Mouse (Mus musculus) MEL (cell line): ENCODE measurements at regions not wholly inside any gene's neighbourhood (a gene's known extent, or its start where the extent isn't known, plus 50 kb on each side); places are given as distances from the start of the nearest gene placed in this dataset.
A peak's percentile ranks its signal among the peaks of the same experiment; 100 is the strongest.

Experiments used
- DNase-seq: peaks from one replicate; pipeline ENCODE4 v3.0.0; 2011; ENCODE audit warnings: low read depth, low spot score
- H3K27ac ChIP-seq: 2 replicates; pipeline ENCODE4 v1.5.1; 2012; ENCODE audit warnings: low read depth, mild to moderate bottlenecking, control low read depth, low read length, moderate library complexity; ENCODE audit not compliant: control insufficient read depth
- H3K27me3 ChIP-seq, 2 experiments: fragments of 150-350 bp in 1 of 2; sonication (generic) in 1 of 2; 2 replicates each; pipeline ENCODE4 v1.6.1; 2012; ENCODE audit warnings: low read length in 2 of 2, mild to moderate bottlenecking in 2 of 2, improper control_type of control experiment in 1 of 2, moderate library complexity in 1 of 2; ENCODE audit not compliant: insufficient read depth in 2 of 2, control insufficient read depth in 1 of 2
- H3K36me3 ChIP-seq, 2 experiments: 2 replicates each; pipeline ENCODE4 v1.6.1; 2012 to 2014; ENCODE audit warnings: low read length in 2 of 2, improper control_type of control experiment in 1 of 2, inconsistent platforms in 1 of 2, mild to moderate bottlenecking in 1 of 2; ENCODE audit not compliant: insufficient read depth in 2 of 2, control insufficient read depth in 1 of 2
- H3K4me1 ChIP-seq, 2 experiments: fragments of 150-350 bp in 1 of 2; sonication (generic) in 1 of 2; 2 replicates each; pipeline ENCODE4 v1.6.1; 2012; ENCODE audit warnings: low read length in 2 of 2, improper control_type of control experiment in 1 of 2, mild to moderate bottlenecking in 1 of 2; ENCODE audit not compliant: insufficient read depth in 2 of 2, control insufficient read depth in 1 of 2
- H3K4me3 ChIP-seq, 2 experiments: fragments of 150-350 bp in 1 of 2; sonication (generic) in 1 of 2; 2 replicates each; pipeline ENCODE4 v1.5.1; 2012; ENCODE audit warnings: low read depth in 2 of 2, low read length in 2 of 2, mild to moderate bottlenecking in 2 of 2, moderate library complexity in 2 of 2, control low read depth in 1 of 2, improper control_type of control experiment in 1 of 2; ENCODE audit not compliant: control insufficient read depth in 1 of 2, insufficient read depth in 1 of 2
- H3K79me2 ChIP-seq: 2 replicates; pipeline ENCODE4 v1.6.1; 2012; ENCODE audit warnings: mild to moderate bottlenecking, low read length, moderate library complexity; ENCODE audit not compliant: control insufficient read depth, poor library complexity, insufficient read depth
- H3K9ac ChIP-seq: 2 replicates; pipeline ENCODE4 v1.6.1; 2012; ENCODE audit warnings: low read depth, mild to moderate bottlenecking, control low read depth, low read length, moderate library complexity; ENCODE audit not compliant: control insufficient read depth, poor library complexity, severe bottlenecking
- H3K9me3 ChIP-seq: fragments of 150-350 bp; sonication (generic); replicated peaks from 2 replicates; pipeline ENCODE4 v1.6.1; 2012; ENCODE audit warnings: mild to moderate bottlenecking, low read length, improper control_type of control experiment, moderate library complexity; ENCODE audit not compliant: insufficient read depth
- BHLHE40 ChIP-seq: IDR thresholded peaks from 2 replicates; pipeline ENCODE4 v1.6.1; 2012; ENCODE audit warnings: low read depth, mild to moderate bottlenecking, inconsistent platforms, low read length, improper control_type of control experiment, borderline replicate concordance
- CHD1 ChIP-seq: IDR thresholded peaks from 2 replicates; pipeline ENCODE4 v1.6.1; 2012; ENCODE audit warnings: low read depth, mild to moderate bottlenecking, inconsistent platforms, low read length, improper control_type of control experiment
- CHD2 ChIP-seq: IDR thresholded peaks from 2 replicates; pipeline ENCODE4 v1.6.1; 2011; ENCODE audit warnings: low read length, improper control_type of control experiment
- CTCF ChIP-seq, 3 experiments: IDR thresholded peaks in 2 of 3; conservative IDR thresholded peaks in 1 of 3; 2 replicates each; pipeline ENCODE4 v1.5.1; 2011 to 2012; ENCODE audit warnings: low read length in 3 of 3, low read depth in 2 of 3, mild to moderate bottlenecking in 2 of 3, improper control_type of control experiment in 1 of 3, inconsistent platforms in 1 of 3, mixed read lengths in 1 of 3, moderate library complexity in 1 of 3; ENCODE audit not compliant: control insufficient read depth in 1 of 3, insufficient read depth in 1 of 3, poor library complexity in 1 of 3, severe bottlenecking in 1 of 3
- E2F4 ChIP-seq: IDR thresholded peaks from 2 replicates; pipeline ENCODE4 v1.6.1; 2011; ENCODE audit warnings: low read depth, low read length, improper control_type of control experiment, borderline replicate concordance
- ELF1 ChIP-seq: IDR thresholded peaks from 2 replicates; pipeline ENCODE4 v1.6.1; 2014; ENCODE audit warnings: low read depth, mild to moderate bottlenecking, inconsistent platforms, low read length, improper control_type of control experiment, moderate library complexity
- EP300 ChIP-seq, 2 experiments: IDR thresholded peaks; 2 replicates each; pipeline ENCODE4 v1.6.1; 2011; ENCODE audit warnings: improper control_type of control experiment in 2 of 2, low read length in 2 of 2, low read depth in 1 of 2, mild to moderate bottlenecking in 1 of 2
- ETS1 ChIP-seq: IDR thresholded peaks from 2 replicates; pipeline ENCODE4 v1.6.1; 2012; ENCODE audit warnings: low read depth, mild to moderate bottlenecking, inconsistent platforms, low read length, improper control_type of control experiment, moderate library complexity
- GABPA ChIP-seq: IDR thresholded peaks from 2 replicates; pipeline ENCODE4 v1.6.1; 2012; ENCODE audit warnings: low read depth, mild to moderate bottlenecking, inconsistent platforms, low read length, improper control_type of control experiment, moderate library complexity
- GATA1 ChIP-seq: IDR thresholded peaks from 2 replicates; pipeline ENCODE4 v1.6.1; 2011; ENCODE audit warnings: low read depth, low read length, improper control_type of control experiment
- HCFC1 ChIP-seq: IDR thresholded peaks from 2 replicates; pipeline ENCODE4 v1.6.1; 2012; ENCODE audit warnings: low read depth, mild to moderate bottlenecking, inconsistent platforms, low read length, improper control_type of control experiment, moderate library complexity
- JUND ChIP-seq: IDR thresholded peaks from 2 replicates; pipeline ENCODE4 v1.6.1; 2011; ENCODE audit warnings: low read depth, mild to moderate bottlenecking, improper control_type of control experiment, low read length
- KAT2A ChIP-seq: conservative IDR thresholded peaks from 2 replicates; pipeline ENCODE4 v1.6.1; 2012; ENCODE audit warnings: low read depth, low read length, improper control_type of control experiment, inconsistent platforms
- MAFK ChIP-seq: IDR thresholded peaks from 2 replicates; pipeline ENCODE4 v1.6.1; 2011; ENCODE audit warnings: low read depth, mild to moderate bottlenecking, low read length, improper control_type of control experiment, borderline replicate concordance
- MAX ChIP-seq: IDR thresholded peaks from 2 replicates; pipeline ENCODE4 v1.6.1; 2011; ENCODE audit warnings: low read length, improper control_type of control experiment
- MAZ ChIP-seq: IDR thresholded peaks from 2 replicates; pipeline ENCODE4 v1.6.1; 2012; ENCODE audit warnings: low read depth, mild to moderate bottlenecking, inconsistent platforms, low read length, improper control_type of control experiment
- MEF2A ChIP-seq: IDR thresholded peaks from 2 replicates; pipeline ENCODE4 v1.6.1; 2014; ENCODE audit warnings: low read depth, mild to moderate bottlenecking, inconsistent platforms, low read length, improper control_type of control experiment; ENCODE audit not compliant: poor library complexity, insufficient replicate concordance, severe bottlenecking; ENCODE audit errors: extremely low read depth
- MXI1 ChIP-seq: IDR thresholded peaks from 2 replicates; pipeline ENCODE4 v1.6.1; 2011; ENCODE audit warnings: mild to moderate bottlenecking, low read depth, low read length, improper control_type of control experiment
- MYB ChIP-seq: IDR thresholded peaks from 2 replicates; pipeline ENCODE4 v1.6.1; 2011; ENCODE audit warnings: mild to moderate bottlenecking, low read depth, low read length, improper control_type of control experiment
- MYC ChIP-seq: IDR thresholded peaks from 2 replicates; pipeline ENCODE4 v1.6.1; 2011; ENCODE audit warnings: low read depth, mild to moderate bottlenecking, low read length, improper control_type of control experiment, moderate library complexity
- NELFE ChIP-seq: IDR thresholded peaks from 2 replicates; pipeline ENCODE4 v1.6.1; 2011; ENCODE audit warnings: low read depth, low read length, improper control_type of control experiment
- NRF1 ChIP-seq: IDR thresholded peaks from 2 replicates; pipeline ENCODE4 v1.6.1; 2014; ENCODE audit warnings: low read depth, mild to moderate bottlenecking, inconsistent platforms, low read length, improper control_type of control experiment, moderate library complexity; ENCODE audit not compliant: poor library complexity, insufficient read depth, severe bottlenecking
- POLR2A ChIP-seq, 2 experiments: IDR thresholded peaks; 2 replicates each; pipeline ENCODE4 v1.6.1; 2011 to 2012; ENCODE audit warnings: low read length in 2 of 2, mild to moderate bottlenecking in 2 of 2, control low read depth in 1 of 2, improper control_type of control experiment in 1 of 2, low read depth in 1 of 2, moderate library complexity in 1 of 2; ENCODE audit not compliant: control insufficient read depth in 1 of 2, insufficient read depth in 1 of 2, poor library complexity in 1 of 2
- POLR2AphosphoS2 ChIP-seq: IDR thresholded peaks from 2 replicates; pipeline ENCODE4 v1.6.1; 2011; ENCODE audit warnings: low read length, improper control_type of control experiment
- POLR2AphosphoS5 ChIP-seq: IDR thresholded peaks from 2 replicates; pipeline ENCODE4 v1.6.1; 2012; ENCODE audit warnings: low read depth, borderline replicate concordance, mild to moderate bottlenecking, inconsistent platforms, low read length, moderate library complexity, mixed read lengths
- RAD21 ChIP-seq: IDR thresholded peaks from 2 replicates; pipeline ENCODE4 v1.6.1; 2011; ENCODE audit warnings: mild to moderate bottlenecking, low read depth, low read length, improper control_type of control experiment
- RCOR1 ChIP-seq: IDR thresholded peaks from 2 replicates; pipeline ENCODE4 v1.6.1; 2012; ENCODE audit warnings: low read depth, mild to moderate bottlenecking, inconsistent platforms, low read length, improper control_type of control experiment
- SIN3A ChIP-seq: IDR thresholded peaks from 2 replicates; pipeline ENCODE4 v1.6.1; 2012; ENCODE audit warnings: low read length, improper control_type of control experiment, inconsistent platforms
- SMC3 ChIP-seq: IDR thresholded peaks from 2 replicates; pipeline ENCODE4 v1.6.1; 2011; ENCODE audit warnings: low read depth, low read length, improper control_type of control experiment
- TAL1 ChIP-seq: IDR thresholded peaks from 2 replicates; pipeline ENCODE4 v1.6.1; 2012; ENCODE audit warnings: mild to moderate bottlenecking, inconsistent platforms, low read length, moderate library complexity, mixed read lengths
- TBP ChIP-seq: IDR thresholded peaks from 2 replicates; pipeline ENCODE4 v1.8.0; 2011; ENCODE audit warnings: low read depth, low read length, improper control_type of control experiment
- TCF12 ChIP-seq: IDR thresholded peaks from 2 replicates; pipeline ENCODE4 v1.6.1; 2014; ENCODE audit warnings: low read depth, mild to moderate bottlenecking, inconsistent platforms, low read length, improper control_type of control experiment, moderate library complexity
- UBTF ChIP-seq: IDR thresholded peaks from 2 replicates; pipeline ENCODE4 v1.6.1; 2012; ENCODE audit warnings: low read depth, mild to moderate bottlenecking, inconsistent platforms, low read length, improper control_type of control experiment, moderate library complexity, borderline replicate concordance; ENCODE audit not compliant: insufficient read depth
- USF1 ChIP-seq: IDR thresholded peaks from 2 replicates; pipeline ENCODE4 v1.6.1; 2014; ENCODE audit warnings: low read depth, mild to moderate bottlenecking, inconsistent platforms, low read length, improper control_type of control experiment, moderate library complexity
- USF2 ChIP-seq, 2 experiments: IDR thresholded peaks; 2 replicates each; pipeline ENCODE4 v1.6.1; 2011 to 2012; ENCODE audit warnings: improper control_type of control experiment in 2 of 2, low read length in 2 of 2, borderline replicate concordance in 1 of 2, inconsistent platforms in 1 of 2, low read depth in 1 of 2, mild to moderate bottlenecking in 1 of 2; ENCODE audit not compliant: insufficient read depth in 1 of 2
- ZC3H11A ChIP-seq: IDR thresholded peaks from 2 replicates; pipeline ENCODE4 v1.6.1; 2012; ENCODE audit warnings: low read depth, mild to moderate bottlenecking, inconsistent platforms, low read length, improper control_type of control experiment
- ZKSCAN1 ChIP-seq: IDR thresholded peaks from 2 replicates; pipeline ENCODE4 v1.6.1; 2012; ENCODE audit warnings: low read depth, mild to moderate bottlenecking, inconsistent platforms, low read length, improper control_type of control experiment, moderate library complexity
- ZMIZ1 ChIP-seq: IDR thresholded peaks from 2 replicates; pipeline ENCODE4 v1.6.1; 2012; ENCODE audit warnings: low read depth, mild to moderate bottlenecking, inconsistent platforms, low read length, improper control_type of control experiment, moderate library complexity
- ZNF384 ChIP-seq: IDR thresholded peaks from 2 replicates; pipeline ENCODE4 v1.6.1; 2012; ENCODE audit warnings: low read depth, mild to moderate bottlenecking, inconsistent platforms, low read length, improper control_type of control experiment

DNA sequence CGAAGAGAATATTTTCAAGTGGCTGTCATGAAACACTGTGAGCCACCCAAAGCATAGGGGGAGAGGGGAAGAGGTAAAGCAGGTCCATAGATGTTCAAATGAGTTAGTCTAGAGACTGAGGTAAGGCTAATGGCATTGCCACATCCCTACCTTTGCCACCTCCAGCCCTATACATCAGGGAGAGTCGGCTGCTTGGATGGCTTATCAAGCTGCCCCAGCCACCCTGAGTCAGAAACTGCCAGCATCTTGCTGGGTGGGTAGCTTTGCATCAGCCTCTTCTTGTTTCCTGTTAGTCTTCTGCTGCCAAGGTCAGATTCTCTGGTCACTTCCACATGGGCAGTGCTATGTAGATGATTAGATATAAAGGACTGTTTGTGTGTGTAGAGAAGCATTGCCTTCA lies 215.6 kb downstream of the Pik3r1 start:
- H3K27ac ChIP-seq: no peak overlapping the region
- H3K4me3 ChIP-seq: no peak overlapping the region
- H3K79me2 ChIP-seq: no peaks in the 10 kb centered on the region
- no peaks in the 10 kb centered on the region for H3K9me3 ChIP-seq
- no peak overlapping the region for H3K9ac ChIP-seq
- DNase-seq: peak; percentile 56
- TF ChIP-seq BHLHE40 (no peak), ZC3H11A (no peak), SIN3A (no peak), RAD21 (no peak), CHD2 (no peak), MXI1 (no peak), CTCF (IDR thresholded peaks at IDR 0.05 in 2 of 3, conservative IDR thresholded peaks at IDR 0.05 in 1 of 3; ENCODE audit: control insufficient read depth in 1 of 3, insufficient read depth in 1 of 3, low read depth in 2 of 3, low read length in 3 of 3, poor library complexity in 1 of 3, severe bottlenecking in 1 of 3) (no peak), GATA1 (peak; percentile 53; the same call in 1 of the 2 replicates), POLR2AphosphoS2 (no peak), EP300 (IDR thresholded peaks at IDR 0.05; ENCODE audit: low read depth in 1 of 2, low read length in 2 of 2) (peak; percentile 79 to 85), ZNF384 (no peak), MAFK (no peak), MAX (no peak), MYC (no peak), ZMIZ1 (no peak), USF1 (no peak), RCOR1 (no peak), POLR2A (IDR thresholded peaks at IDR 0.05; ENCODE audit: control insufficient read depth in 1 of 2, insufficient read depth in 1 of 2, low read depth in 1 of 2, low read length in 2 of 2, poor library complexity in 1 of 2) (no peak), HCFC1 (no peak), SMC3 (no peak), ETS1 (no peak), MYB (peak; percentile 49), MEF2A (no peak), TBP (peak; percentile 43; the same call in 1 of the 2 replicates), TAL1 (peak; percentile 67), TCF12 (peak; percentile 33; the same call in 1 of the 2 replicates), ZKSCAN1 (no peak), MAZ (no peak), UBTF (no peak), CHD1 (no peak), POLR2AphosphoS5 (no peak), NELFE (no peak), USF2 (IDR thresholded peaks at IDR 0.05; ENCODE audit: borderline replicate concordance in 1 of 2, insufficient read depth in 1 of 2, low read depth in 1 of 2, low read length in 2 of 2) (no peak), JUND (no peak), GABPA (no peak), ELF1 (no peak), E2F4 (no peak), NRF1 (no peak), KAT2A (no peak)
- peaks cover 4 to 39% of the 10 kb centered on the region in 2 experiments for H3K4me1 ChIP-seq
- H3K27me3 ChIP-seq: no peaks in the 10 kb centered on the region; a peak in 1 of 4 replicates
- H3K36me3 ChIP-seq: peaks cover 0 to 30% of the 10 kb centered on the region in 2 experiments; a peak in 2 of 4 replicates
